Mouse (Mus musculus): Measurements from ENCODE around the gene Hsd11b2.

The Hsd11b2 gene

GRCm38 (mm10) chr8:105518436-105519313 is at the start of gene Hsd11b2:
TSS of gene Hsd11b2 (plus strand) at chr8:105518755.
- DNase-seq (ENCODE audit: extremely low read depth, low read depth), result peak; percentile 76

GRCm38 (mm10) chr8:105469041-105469695 is 49.4 kb upstream of the Hsd11b2 start:
- no peak for DNase-seq (ENCODE audit: extremely low read depth, low read depth)

- DNase-seq (ENCODE audit: extremely low read depth, low read depth), result no peak
These were observed 48.7 kb upstream of the Hsd11b2 start for GRCm38 (mm10) chr8:105469816-105470215.

GRCm38 (mm10) chr8:105470262-105470661 is 48.3 kb upstream of the Hsd11b2 start:
- DNase-seq (ENCODE audit: extremely low read depth, low read depth), result no peak

DNA sequence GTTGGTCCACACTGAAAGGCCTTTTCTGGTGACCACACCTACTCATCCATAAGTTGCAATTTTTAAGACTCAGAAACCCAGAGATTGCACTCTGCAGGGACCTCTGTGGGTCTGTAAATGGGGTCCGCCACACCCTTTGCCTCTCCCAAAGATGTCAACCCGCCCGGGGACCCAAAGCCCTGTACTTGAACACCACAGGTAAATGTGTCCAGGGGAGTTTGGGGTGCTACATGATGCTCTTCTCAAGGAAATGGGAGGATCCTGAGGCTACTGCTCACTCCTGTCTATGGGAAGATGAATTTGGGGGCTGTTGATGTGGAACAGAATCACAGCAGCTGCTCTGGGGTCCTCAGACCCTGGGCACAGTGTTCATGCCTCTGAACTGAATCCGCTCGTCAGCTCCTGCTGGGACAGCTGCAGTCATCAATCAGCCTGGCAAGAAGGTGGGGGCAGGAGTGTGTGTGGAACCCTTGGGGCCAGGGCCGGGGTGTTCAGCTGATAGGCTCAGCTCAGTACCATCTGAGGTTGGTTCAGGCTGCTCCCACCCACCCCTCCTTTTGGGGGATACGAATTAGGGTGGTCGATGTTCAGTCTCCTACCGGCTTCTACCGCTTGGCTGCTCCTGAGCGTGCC is 47.8 kb upstream of the Hsd11b2 start:
- DNase-seq (ENCODE audit: extremely low read depth, low read depth), result no peak

DNA sequence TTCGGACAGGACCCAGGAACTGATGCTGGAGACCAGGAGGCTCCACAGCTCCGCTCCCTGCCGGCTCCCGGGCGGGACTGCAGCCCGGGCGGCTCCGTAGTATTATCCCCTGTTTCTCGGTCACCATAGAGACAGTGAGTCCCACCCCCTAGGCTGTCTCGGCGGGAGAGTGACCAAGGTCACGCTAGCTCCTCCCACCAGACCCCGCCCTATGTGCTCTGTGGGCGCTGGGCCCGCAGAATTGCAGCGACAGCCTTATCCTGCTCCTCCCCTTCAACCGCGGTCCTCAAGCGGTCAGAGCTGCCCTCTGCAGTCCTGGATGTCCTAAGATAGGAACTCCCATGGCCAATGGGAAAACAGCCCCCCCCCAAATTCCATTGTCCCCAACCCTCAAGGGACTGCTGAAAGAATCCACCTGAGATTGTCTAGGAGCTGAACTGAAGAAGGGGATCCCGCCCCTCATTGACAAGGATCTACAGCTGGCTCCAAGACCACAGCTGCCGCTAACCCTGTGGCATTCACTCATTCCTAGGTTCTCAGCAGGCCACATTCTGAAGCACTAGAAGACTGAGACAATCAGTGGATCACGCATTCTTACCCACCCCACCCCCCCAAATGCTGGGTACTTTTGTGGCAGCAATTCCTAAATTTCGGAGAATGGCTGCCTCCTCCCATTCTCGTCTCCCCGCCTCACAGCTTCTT is 47.1 kb upstream of the Hsd11b2 start, which contains the start of gene Tppp3:
Gene Tppp3, minus strand, starts transcription at position 213 of the 702 bp plus-strand sequence.
- no peak for DNase-seq (ENCODE audit: extremely low read depth, low read depth)

DNA sequence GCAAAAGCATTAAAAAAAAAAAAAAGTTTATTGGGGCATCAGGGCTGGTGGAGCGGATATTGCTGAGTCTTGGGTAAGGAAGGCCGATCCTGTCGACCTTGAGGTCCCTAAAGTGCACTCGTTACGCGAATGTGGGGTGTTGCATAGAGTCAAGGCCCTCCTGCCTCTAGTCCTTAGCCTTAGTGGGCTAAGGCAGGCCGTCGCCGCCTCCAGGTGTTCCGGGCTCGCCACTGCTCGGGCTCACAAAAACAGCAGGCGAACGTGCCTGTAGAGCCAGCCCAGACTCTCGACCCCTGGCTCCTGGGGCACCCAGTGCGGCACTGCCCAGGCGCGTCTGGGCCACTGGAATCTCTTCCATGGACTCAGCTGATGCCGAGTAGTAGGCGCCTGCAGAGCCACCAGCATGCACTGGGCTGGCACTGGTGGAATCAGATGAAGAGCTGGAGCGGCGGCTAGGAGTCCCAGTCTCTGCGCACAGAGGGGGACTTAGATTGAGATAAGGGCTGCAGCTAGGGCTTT is 46.1 kb upstream of the Hsd11b2 start:
- no peak for DNase-seq (ENCODE audit: extremely low read depth, low read depth)

DNA sequence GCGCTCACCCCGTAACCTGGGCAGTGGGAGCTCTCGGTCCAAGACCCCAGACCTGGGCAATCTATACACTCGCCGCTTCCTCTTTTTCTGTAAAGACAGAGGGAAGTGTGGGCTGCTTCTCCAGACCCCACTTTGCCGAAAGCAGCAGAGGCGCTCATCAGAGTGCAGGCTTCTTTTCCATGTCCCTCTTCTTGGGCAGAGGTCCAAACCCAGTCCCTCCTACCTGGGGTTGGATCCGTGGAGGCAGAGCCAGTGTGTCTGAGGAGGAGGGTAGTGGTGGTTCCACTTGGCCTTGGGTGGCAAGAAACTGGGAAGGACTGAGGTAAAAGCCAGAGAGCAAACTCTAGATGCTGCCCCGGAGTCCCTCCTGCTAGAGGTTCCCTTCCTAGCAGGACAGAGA is 45.6 kb upstream of the Hsd11b2 start:
- no peak for DNase-seq (ENCODE audit: extremely low read depth, low read depth)

GRCm38 (mm10) chr8:105473816-105474606 is 44.5 kb upstream of the Hsd11b2 start:
- no peak for DNase-seq (ENCODE audit: extremely low read depth, low read depth)

- DNase-seq (ENCODE audit: extremely low read depth, low read depth), result no peak
These were observed 43.9 kb upstream of the Hsd11b2 start for GRCm38 (mm10) chr8:105474680-105475079.

GRCm38 (mm10) chr8:105475254-105475653 is 43.3 kb upstream of the Hsd11b2 start:
- DNase-seq (ENCODE audit: extremely low read depth, low read depth), result no peak

DNA sequence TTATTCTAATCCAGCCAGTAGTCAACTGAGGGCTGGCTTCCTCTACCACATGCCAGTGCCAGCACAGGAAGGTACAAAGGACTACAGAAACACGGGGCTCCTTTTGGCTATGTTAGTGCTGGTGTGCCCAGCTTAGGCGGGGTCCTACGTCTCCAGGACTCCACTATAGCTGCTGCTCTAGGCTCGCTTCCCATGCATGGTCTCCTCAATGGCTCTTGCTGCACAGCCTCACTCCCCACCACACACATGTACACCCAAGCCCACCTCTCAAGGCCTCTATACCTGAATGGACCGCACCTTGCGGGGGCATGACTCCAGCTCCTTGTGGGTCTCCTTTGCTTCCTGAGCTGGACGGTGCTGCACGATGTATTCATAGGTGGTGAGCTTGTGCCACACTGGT is 42.8 kb upstream of the Hsd11b2 start:
- DNase-seq (ENCODE audit: extremely low read depth, low read depth), result no peak

DNA sequence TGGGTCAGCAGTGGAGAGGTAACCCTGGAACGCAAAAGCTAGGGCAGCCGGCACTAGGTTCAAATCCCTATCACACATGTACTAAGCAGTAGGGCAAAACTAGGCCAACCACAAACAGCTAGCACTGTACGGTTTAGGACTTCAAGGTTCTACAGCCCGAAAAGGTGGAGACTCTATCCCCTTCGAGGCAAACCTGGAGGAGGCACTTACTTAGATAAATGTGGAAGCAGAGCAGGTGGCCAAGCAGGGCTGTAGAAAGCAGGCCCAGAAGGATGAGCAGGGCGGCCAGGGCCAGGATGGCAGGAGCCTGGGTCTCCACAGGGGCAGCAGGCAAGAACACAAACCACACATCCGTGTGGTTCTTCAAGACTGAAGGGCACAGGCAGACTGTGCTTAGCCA is 42.4 kb upstream of the Hsd11b2 start:
- DNase-seq (ENCODE audit: extremely low read depth, low read depth), result no peak

DNA sequence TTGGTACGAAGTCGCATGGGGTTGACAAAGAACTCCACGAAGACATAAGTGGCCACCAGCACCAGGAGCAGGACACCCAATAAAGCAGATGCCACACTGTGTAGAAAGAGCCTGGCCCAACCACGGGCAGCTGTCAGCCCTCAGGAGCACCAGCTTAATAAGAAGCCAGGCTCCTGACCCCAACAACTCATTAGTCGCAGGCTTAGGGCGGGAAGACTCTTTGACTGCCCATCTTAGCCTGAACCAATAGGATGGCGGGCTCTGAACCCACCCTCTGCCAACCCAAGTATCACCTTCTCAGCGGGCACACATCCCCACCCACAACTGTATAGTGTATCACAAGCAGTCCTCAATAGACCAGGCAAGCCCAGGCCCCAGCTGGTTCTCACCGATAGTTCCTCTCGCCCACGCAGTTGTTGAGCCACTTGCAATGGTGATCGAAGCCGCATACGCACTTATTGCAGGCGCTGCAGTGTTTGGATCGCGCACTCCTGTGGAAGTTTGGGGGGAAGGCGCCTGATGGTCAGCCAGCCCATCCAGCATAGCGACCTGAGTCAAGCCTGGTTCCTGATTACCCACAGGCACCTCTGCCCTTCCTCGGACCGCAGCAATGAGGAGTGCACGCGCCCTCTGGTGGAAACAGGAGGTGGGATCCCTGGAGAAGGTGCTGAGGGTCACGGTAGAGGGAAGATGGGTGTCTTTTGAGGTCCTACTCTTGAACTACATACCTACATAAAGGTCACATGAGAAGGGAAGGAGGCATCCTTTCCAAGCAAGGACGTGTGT is 41.7 kb upstream of the Hsd11b2 start:
- no peak for DNase-seq (ENCODE audit: extremely low read depth, low read depth)

DNA sequence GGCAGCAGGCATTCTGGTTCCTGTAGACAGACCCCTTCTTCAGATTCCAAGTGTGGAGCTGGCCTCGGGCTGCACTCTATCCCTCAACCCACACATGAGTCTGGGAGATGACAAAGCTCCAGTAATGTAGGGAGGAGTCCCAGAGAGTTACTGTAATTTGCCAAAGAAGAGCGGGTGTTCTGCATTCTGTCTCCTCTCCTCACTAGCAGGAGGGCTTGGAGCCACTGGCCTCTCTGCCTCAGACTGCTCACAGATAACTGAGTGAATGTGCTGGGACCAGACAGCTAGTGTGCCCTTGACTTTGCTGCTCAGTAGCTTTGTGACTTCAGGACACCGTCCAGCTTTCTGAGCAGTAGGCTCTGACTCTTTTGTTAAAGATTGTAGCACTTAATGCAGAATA is 40.8 kb upstream of the Hsd11b2 start:
- no peak for DNase-seq (ENCODE audit: extremely low read depth, low read depth)

DNA sequence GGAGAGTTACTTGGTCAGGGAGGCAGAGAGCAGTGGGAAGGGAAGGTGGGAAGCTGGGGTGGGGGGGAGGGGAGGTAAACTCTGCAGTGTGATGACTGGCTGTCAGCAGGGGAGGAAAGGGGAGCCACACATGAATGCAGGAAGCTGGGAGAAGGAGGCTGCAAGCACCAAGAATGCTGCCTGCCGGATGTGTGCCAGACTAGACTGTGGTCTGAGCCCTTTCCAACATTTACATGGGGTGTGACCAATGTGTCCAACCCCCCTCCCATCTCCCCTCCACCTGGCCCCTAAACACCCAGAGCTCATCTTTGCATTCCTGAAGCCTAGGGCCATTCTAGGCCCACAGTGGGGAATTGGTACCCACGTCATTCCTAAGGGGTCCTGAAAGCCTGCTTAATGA is 37.5 kb upstream of the Hsd11b2 start:
- no peak for DNase-seq (ENCODE audit: extremely low read depth, low read depth)

- peak; percentile 59 for DNase-seq (ENCODE audit: extremely low read depth, low read depth)
These were observed 37.1 kb upstream of the Hsd11b2 start for GRCm38 (mm10) chr8:105481453-105481852.

DNA sequence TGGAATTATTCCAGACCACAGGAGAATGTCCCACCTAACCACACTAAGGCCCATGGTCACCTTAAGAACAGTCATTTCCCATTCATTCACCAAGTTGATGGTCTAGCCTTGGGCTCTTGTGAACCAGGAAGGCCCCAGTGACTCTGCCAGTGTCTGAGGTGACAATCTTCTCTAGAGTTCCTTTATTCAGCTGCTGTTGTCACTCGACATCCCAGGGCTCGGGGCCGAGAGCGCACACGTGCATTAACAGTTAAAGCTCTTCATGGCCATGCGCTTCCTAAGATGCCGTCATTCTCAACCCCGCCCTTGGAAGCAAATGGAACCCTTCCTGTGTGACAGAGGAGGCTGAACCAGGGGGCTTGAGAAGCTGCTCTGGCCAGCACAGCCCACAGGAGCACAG is 36.4 kb upstream of the Hsd11b2 start:
- DNase-seq (ENCODE audit: extremely low read depth, low read depth), result no peak

DNA sequence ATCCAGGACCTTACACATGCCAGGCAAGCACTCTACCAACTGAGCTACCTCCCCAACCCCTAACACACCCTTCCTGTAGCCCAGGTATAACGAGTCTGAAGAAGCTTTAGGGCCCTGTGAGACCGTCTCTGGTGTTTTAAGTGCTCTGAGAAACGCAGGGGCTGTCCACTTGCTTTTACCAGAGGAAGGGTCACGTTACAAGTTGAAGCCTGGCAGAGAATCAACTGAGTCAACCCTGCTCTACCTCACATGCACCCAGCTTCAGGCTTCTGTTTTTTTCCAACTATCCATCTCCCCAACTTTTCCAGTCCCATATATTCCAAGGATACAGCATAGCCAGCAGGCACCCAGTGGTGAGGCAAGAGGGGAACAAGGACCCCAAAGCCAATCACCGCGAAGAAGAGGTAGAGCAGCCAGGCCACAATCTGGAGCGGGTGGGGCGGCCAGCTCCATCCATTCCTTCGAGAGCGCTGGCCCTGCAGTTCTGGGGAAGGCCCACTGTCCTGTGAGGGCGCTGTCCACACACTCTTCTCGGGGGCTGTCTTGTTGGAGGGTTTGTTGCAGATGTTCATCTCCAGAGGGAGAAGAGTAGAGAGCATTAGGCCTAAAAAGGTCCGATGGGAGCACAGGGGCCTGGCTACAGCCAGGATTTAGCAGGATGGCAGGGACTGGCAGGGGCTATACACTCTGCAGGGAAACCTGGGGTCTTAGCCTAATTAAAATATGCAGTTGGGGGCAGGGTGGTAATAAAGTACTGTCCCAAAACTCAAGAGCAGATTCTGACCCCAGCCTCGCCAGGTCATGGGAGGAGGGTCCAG is 35.1 kb upstream of the Hsd11b2 start:
- DNase-seq (ENCODE audit: extremely low read depth, low read depth), result no peak

Data from MEL-GATA-1-ER (cell line).